ENCODE assay signal across 21 mouse cellular contexts in genomic region chr6:85927476-85928464, GRCm38 (mm10). TPM values are rescaled to one million over a fixed set of nuclear protein-coding genes. Genes with fewer than 3 reads are reported as not detected.
DNase-seq lines count a peak whose midpoint lies in the region; ATAC-seq lines count a peak whose summit lies in the region.
"Had no signal": no experiment of that assay in that cellular context is flagged by ENCODE, and none has a peak within 500 bp of the region (broad histone marks: within the 10 kb centered on the region; RNA-seq: fewer than 3 reads in every experiment).

No protein-coding gene starts in this region.

- ATAC-seq in midbrain, embryonic 11.5 days (ENCODE audit: low FRiP score), result no peak
- ATAC-seq in midbrain, embryonic 16.5 days, result no peak
- ATAC-seq: inflammation-experienced regulatory T-cells, adult 6 months had no signal

- H3K4me2 ChIP-seq in midbrain, embryonic 11.5 days, result no peak overlapping the region
- H3K4me2 ChIP-seq in midbrain, embryonic 16.5 days (ENCODE audit: low read length), result no peak overlapping the region
- H3K4me2 ChIP-seq: embryonic facial prominence, embryonic 12.5 days; heart, embryonic 15.5 days; hindbrain, embryonic 14.5 days; limb, embryonic 13.5 days; lung, embryonic 14.5 days had no signal

- no peaks in the 10 kb centered on the region for H3K4me1 ChIP-seq in midbrain, embryonic 11.5 days (ENCODE audit: control insufficient read depth, insufficient read depth, low read length)
- H3K4me1 ChIP-seq in midbrain, embryonic 16.5 days (ENCODE audit: control insufficient read depth, insufficient read depth, low read length), result no peaks in the 10 kb centered on the region
- H3K4me1 ChIP-seq: embryonic facial prominence, embryonic 12.5 days; heart, embryonic 15.5 days; limb, embryonic 13.5 days had no signal

- 0 out of 2 replicates have a peak, but pooled peaks cover 2% of the 10 kb centered on the region for H3K36me3 ChIP-seq in midbrain, embryonic 11.5 days (ENCODE audit: control insufficient read depth, insufficient read depth, low read length)
- H3K36me3 ChIP-seq in midbrain, embryonic 16.5 days (ENCODE audit: control insufficient read depth, insufficient read depth, low read length), result peaks cover 31% of the 10 kb centered on the region

- no peaks in the 10 kb centered on the region for H3K9me3 ChIP-seq in midbrain, embryonic 11.5 days (ENCODE audit: control insufficient read depth, low read length)
- no peaks in the 10 kb centered on the region for H3K9me3 ChIP-seq in midbrain, embryonic 16.5 days (replicated peaks; ENCODE audit: control insufficient read depth, low read length, poor library complexity, severe bottlenecking)
- H3K9me3 ChIP-seq: embryonic facial prominence, embryonic 12.5 days; heart, embryonic 15.5 days; limb, embryonic 13.5 days had no signal

- peak; percentile 59 for DNase-seq in heart, adult 11 months
- no peak for DNase-seq in heart, postnatal 4 days
- peak; percentile 53 for DNase-seq in midbrain, embryonic 11.5 days (ENCODE audit: low spot score, missing footprints)
- DNase-seq in kidney, postnatal 25 days, result peak; percentile 73 to 89
- DNase-seq in layer of hippocampus, postnatal 14 days (ENCODE audit: low spot score in 2 of 2), result no peak
- DNase-seq in left cerebral cortex, adult 18-20 months (ENCODE audit: low spot score in 2 of 2), result no peak
- DNase-seq in adrenal gland, postnatal 10 days, result no peak
- DNase-seq: cerebellum, adult 2 months; cerebellum, postnatal 25 days; heart, postnatal 36 days; lung, embryonic 14.5 days had no signal

- H3K27me3 ChIP-seq in midbrain, embryonic 11.5 days (ENCODE audit: control insufficient read depth, insufficient read depth, low read length), result no peaks in the 10 kb centered on the region
- H3K27me3 ChIP-seq in midbrain, embryonic 16.5 days (ENCODE audit: control insufficient read depth, insufficient read depth, low read depth, low read length), result no peaks in the 10 kb centered on the region
- H3K27me3 ChIP-seq: embryonic facial prominence, embryonic 12.5 days; heart, embryonic 15.5 days; limb, embryonic 13.5 days had no signal

- H3K4me3 ChIP-seq in midbrain, embryonic 11.5 days (ENCODE audit: low read depth, low read length), result no peak overlapping the region
- no peak overlapping the region for H3K4me3 ChIP-seq in midbrain, embryonic 16.5 days (ENCODE audit: low read depth, low read length)
- H3K4me3 ChIP-seq: embryonic facial prominence, embryonic 12.5 days; heart, embryonic 15.5 days; limb, embryonic 13.5 days had no signal

- no peak overlapping the region for H3K9ac ChIP-seq in midbrain, embryonic 11.5 days (ENCODE audit: low read length)
- no peak overlapping the region for H3K9ac ChIP-seq in midbrain, embryonic 16.5 days (ENCODE audit: low read depth, low read length)
- H3K9ac ChIP-seq: embryonic facial prominence, embryonic 12.5 days; heart, embryonic 15.5 days; hindbrain, embryonic 14.5 days; limb, embryonic 13.5 days; lung, embryonic 14.5 days had no signal

- no peak overlapping the region for H3K27ac ChIP-seq in midbrain, embryonic 11.5 days (ENCODE audit: low read depth, low read length)
- no peak overlapping the region for H3K27ac ChIP-seq in midbrain, embryonic 16.5 days (ENCODE audit: low read length)
- H3K27ac ChIP-seq: embryonic facial prominence, embryonic 12.5 days; heart, embryonic 15.5 days; hindbrain, embryonic 14.5 days; limb, embryonic 13.5 days had no signal

- 94% methylated on average over 9 of the region's 9 CpGs for WGBS in midbrain, embryonic 11.5 days
- WGBS in midbrain, embryonic 16.5 days, result 87% methylated on average over 9 of the region's 9 CpGs

RNA-seq across cellular contexts. Expression of gene Nat8f1, which starts 12.3 kb away (rescaled TPM):
- total RNA-seq in heart, postnatal 4 days (2021), result 1 to 10 TPM; 2.1 to 2.4 TPM
- 5.7 and 6.2 TPM in 2 replicates for polyA plus RNA-seq in midbrain, embryonic 11.5 days (2014; fragmentation: Nextera tagmentation; extraction: Ambion mirVana)
- polyA plus RNA-seq in midbrain, embryonic 16.5 days (2015; fragmentation: Nextera tagmentation; extraction: Ambion mirVana), result 19.9 and 23.1 TPM in 2 replicates
- total RNA-seq in layer of hippocampus, postnatal 14 days (2021), result 10 to 100 TPM; 19.1 to 23.1 TPM
- total RNA-seq in left cerebral cortex, adult 18-20 months (2021), result 10 to 100 TPM; 24.7 to 26.1 TPM
- total RNA-seq in adrenal gland, postnatal 10 days (2021), result 10 to 100 TPM; 21.7 to 24.6 TPM

RNA-seq across cellular contexts. Expression of gene Tprkb, which starts 16.1 kb away (rescaled TPM):
- 10 to 100 TPM; 11.6 to 13.1 TPM for total RNA-seq in heart, postnatal 4 days (2021)
- 33.6 and 40.7 TPM in 2 replicates for polyA plus RNA-seq in midbrain, embryonic 11.5 days (2014; fragmentation: Nextera tagmentation; extraction: Ambion mirVana)
- polyA plus RNA-seq in midbrain, embryonic 16.5 days (2015; fragmentation: Nextera tagmentation; extraction: Ambion mirVana), result 53.7 and 60.1 TPM in 2 replicates
- total RNA-seq in layer of hippocampus, postnatal 14 days (2021), result 10 to 100 TPM; 60.9 to 70.3 TPM
- total RNA-seq in left cerebral cortex, adult 18-20 months (2021), result 10 to 100 TPM; 51.6 to 55.3 TPM
- total RNA-seq in adrenal gland, postnatal 10 days (2021), result 10 to 100 TPM; 36.5 to 48.1 TPM

RNA-seq across cellular contexts. Expression of gene Nat8f4, which starts 23.1 kb away (rescaled TPM):
- 1 to 10 TPM; 1.3 to 1.8 TPM for total RNA-seq in heart, postnatal 4 days (2021)
- 6.0 and 7.0 TPM in 2 replicates for polyA plus RNA-seq in midbrain, embryonic 11.5 days (2014; fragmentation: Nextera tagmentation; extraction: Ambion mirVana)
- 7.0 TPM in 2 replicates for polyA plus RNA-seq in midbrain, embryonic 16.5 days (2015; fragmentation: Nextera tagmentation; extraction: Ambion mirVana)
- total RNA-seq in layer of hippocampus, postnatal 14 days (2021), result 1 to 10 TPM; 4.6 to 5.5 TPM
- total RNA-seq in left cerebral cortex, adult 18-20 months (2021), result 1 to 10 TPM; 6.2 to 7.6 TPM
- total RNA-seq in adrenal gland, postnatal 10 days (2021), result 1 to 10 TPM; 6.1 to 9.9 TPM

RNA-seq across cellular contexts. Expression of gene Dusp11, which starts 33.7 kb away (rescaled TPM):
- total RNA-seq in heart, postnatal 4 days (2021), result 10 to 100 TPM; 60.0 to 69.6 TPM
- polyA plus RNA-seq in midbrain, embryonic 11.5 days (2014; fragmentation: Nextera tagmentation; extraction: Ambion mirVana), result 40.3 and 42.6 TPM in 2 replicates
- polyA plus RNA-seq in midbrain, embryonic 16.5 days (2015; fragmentation: Nextera tagmentation; extraction: Ambion mirVana), result 51.0 and 60.8 TPM in 2 replicates
- total RNA-seq in layer of hippocampus, postnatal 14 days (2021), result 10 to 100 TPM; 83.3 to 89.0 TPM
- 10 to 100 TPM; 66.0 to 70.4 TPM for total RNA-seq in left cerebral cortex, adult 18-20 months (2021)
- 10 to 100 TPM; 83.7 to 91.8 TPM for total RNA-seq in adrenal gland, postnatal 10 days (2021)

RNA-seq across cellular contexts. Expression of gene Nat8f2, which starts 58.8 kb away (rescaled TPM):
- total RNA-seq in heart, postnatal 4 days (2021), result not detected
- not detected in 2 replicates for polyA plus RNA-seq in midbrain, embryonic 11.5 days (2014; fragmentation: Nextera tagmentation; extraction: Ambion mirVana)
- 0.05 TPM in 1 of 2 replicates, not detected in the other for polyA plus RNA-seq in midbrain, embryonic 16.5 days (2015; fragmentation: Nextera tagmentation; extraction: Ambion mirVana)
- 1 to 10 TPM; 1.0 to 1.2 TPM for total RNA-seq in layer of hippocampus, postnatal 14 days (2021)
- total RNA-seq in left cerebral cortex, adult 18-20 months (2021), result 1 to 10 TPM; 2.4 to 2.5 TPM
- under 1 TPM; 0.63 to 0.88 TPM for total RNA-seq in adrenal gland, postnatal 10 days (2021)
- total RNA-seq: heart, postnatal 36 days; megakaryocyte-erythroid progenitor cell, adult 5-6 weeks; midbrain, postnatal 0 days; neutrophil, adult 5-6 weeks had no signal
- polyA plus RNA-seq: embryonic facial prominence, embryonic 12.5 days; forebrain, embryonic 11.5 days; heart, embryonic 15.5 days; hindbrain, embryonic 14.5 days; limb, embryonic 13.5 days; lung, embryonic 14.5 days had no signal

Comparison
In these comparisons a context has a peak if more than half of its experiments do, and no peak if none do; other contexts are left out.
1. DNase-seq: peak in heart, adult 11 months (single experiment), midbrain, embryonic 11.5 days (single experiment) and kidney, postnatal 25 days (2 of 2); none in heart, postnatal 4 days (single experiment), layer of hippocampus, postnatal 14 days (0 of 2), left cerebral cortex, adult 18-20 months (0 of 2) and adrenal gland, postnatal 10 days (single experiment).
2. RNA of gene Nat8f1, which starts 12.3 kb away (total RNA-seq): 24.7 to 26.1 TPM in left cerebral cortex, adult 18-20 months, 21.7 to 24.6 TPM in adrenal gland, postnatal 10 days and 19.1 to 23.1 TPM in layer of hippocampus, postnatal 14 days; 2.1 to 2.4 TPM in heart, postnatal 4 days; every median in the first group is over 4 times any median in the second.